Mouse (Mus musculus) liver, adult 2 months (tissue): ENCODE results near the gene Thap3. TPM values are rescaled to one million over a fixed set of nuclear protein-coding genes. Genes with fewer than 3 reads are reported as not detected.

ENCODE experiments used
- DNase-seq: peaks from one replicate; pipeline ENCODE4 v3.0.0-alpha.2; 2011; ENCODE audit warnings: low read depth, low spot score; ENCODE audit errors: extremely low read depth
- H3K27ac ChIP-seq: fragments of 200-500 bp; replicated peaks from 2 replicates; pipeline ENCODE4 v1.5.1; 2012; ENCODE audit warnings: low read depth, mild to moderate bottlenecking, control low read depth, inconsistent platforms, low read length; ENCODE audit not compliant: insufficient read depth
- H3K27me3 ChIP-seq: fragments of 200-500 bp; 2 replicates; pipeline ENCODE4 v1.6.1; 2012; ENCODE audit warnings: mild to moderate bottlenecking, moderate library complexity, low read length, inconsistent platforms; ENCODE audit not compliant: control insufficient read depth, insufficient read depth
- H3K36me3 ChIP-seq: fragments of 200-500 bp; 2 replicates; pipeline ENCODE4 v1.6.1; 2012; ENCODE audit warnings: low read length, inconsistent platforms; ENCODE audit not compliant: control insufficient read depth, insufficient read depth
- H3K4me1 ChIP-seq: fragments of 200-500 bp; 2 replicates; pipeline ENCODE4 v1.6.1; 2011; ENCODE audit warnings: low read length; ENCODE audit not compliant: control insufficient read depth, insufficient read depth
- H3K4me3 ChIP-seq: fragments of 200-500 bp; 2 replicates; pipeline ENCODE4 v1.5.1; 2011; ENCODE audit warnings: low read depth, mild to moderate bottlenecking, control low read depth, low read length, moderate library complexity; ENCODE audit not compliant: insufficient read depth
- H3K79me2 ChIP-seq: fragments of 200-500 bp; 2 replicates; pipeline ENCODE4 v1.6.1; 2012; ENCODE audit warnings: inconsistent platforms, mild to moderate bottlenecking, low read length, moderate library complexity; ENCODE audit not compliant: control insufficient read depth, insufficient read depth
- H3K9ac ChIP-seq: fragments of 200-500 bp; 2 replicates; pipeline ENCODE4 v1.6.1; 2012; ENCODE audit warnings: low read depth, mild to moderate bottlenecking, control low read depth, inconsistent platforms, low read length
- CTCF ChIP-seq: fragments of 200-500 bp; IDR thresholded peaks from 2 replicates; pipeline ENCODE4 v1.5.1; 2011; ENCODE audit warnings: low read depth, low read length, control low read depth
- POLR2A ChIP-seq: fragments of 200-500 bp; IDR thresholded peaks from 2 replicates; pipeline ENCODE4 v1.6.1; 2011; ENCODE audit warnings: low read length, control low read depth; ENCODE audit not compliant: insufficient read depth; ENCODE audit errors: extremely low read depth
- WGBS: fragments of 180-500 bp; shearing (Covaris S2); methylation state at CpG from one replicate; pipeline ENCODE4 v1.1.7; 2018; 5-methylcytosine and 5-hydroxymethylcytosine counted together
- polyA plus RNA-seq: library from polyadenylated mRNA; depleted of rRNA; stranded (reverse); fragments of >200 nt; gene quantifications from 2 replicates; pipeline ENCODE4 v1.2.3, GENCODE M21; 2012
- total RNA-seq: library from RNA; depleted of rRNA; stranded (reverse); fragments of >200 nt; gene quantifications from 2 replicates; pipeline ENCODE4 v1.2.3, GENCODE M21; 2014

The Thap3 gene
- total and polyA plus RNA-seq, 2 experiments, result 7.9 to 24.1 TPM

DNA sequence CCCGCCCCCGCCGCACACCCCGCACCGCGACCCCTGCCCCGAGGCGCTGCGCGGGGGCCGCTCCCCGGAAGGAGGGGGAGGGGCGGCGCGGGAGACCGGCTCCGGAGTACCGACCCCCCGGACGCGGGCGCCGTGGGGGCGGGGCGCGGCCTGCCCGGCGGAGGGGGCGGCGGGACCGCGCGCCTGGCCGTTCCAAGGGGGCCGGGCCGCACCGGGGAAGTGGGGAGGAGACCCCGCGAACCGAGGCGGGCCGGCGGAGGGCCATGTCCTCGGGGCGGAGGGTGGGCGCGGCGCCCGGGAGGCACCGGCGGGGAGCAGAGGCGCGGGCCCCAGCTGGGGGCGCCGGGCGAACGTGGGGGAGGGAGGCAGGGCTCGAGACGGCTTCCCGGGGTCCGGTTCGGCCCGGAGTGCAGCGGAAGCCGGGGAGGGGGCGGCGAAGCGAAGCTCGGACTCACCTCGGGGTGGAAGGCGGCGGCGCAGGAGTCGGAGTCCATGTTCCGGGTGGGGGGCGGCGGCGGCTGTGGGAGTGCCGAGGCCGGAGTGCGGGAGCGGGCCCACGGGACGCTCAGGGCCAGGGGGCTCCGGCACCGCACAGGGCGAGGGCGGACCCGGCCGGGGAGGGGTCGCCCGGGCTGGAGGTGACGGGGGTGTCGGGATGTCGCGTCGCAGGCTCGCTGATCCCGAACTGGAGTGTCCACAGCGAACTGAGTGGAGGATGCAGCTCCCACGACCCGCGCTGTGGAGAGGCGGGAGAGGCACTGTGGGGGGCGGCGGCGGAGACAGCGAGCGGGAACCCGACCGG is 6.8 kb upstream of the Thap3 start:
- Histone ChIP-seq H3K4me3 (peak overlapping the region; percentile 93), H3K9ac (peak overlapping the region; percentile 91), H3K4me1 (no peaks in the 10 kb centered on the region), H3K27ac (peak overlapping the region; percentile 37; the same call in 1 of the 2 replicates), H3K36me3 (no peaks in the 10 kb centered on the region; the same call in 1 of the 2 replicates), H3K79me2 (0 out of 2 replicates have a peak, but pooled peaks cover 7% of the 10 kb centered on the region), H3K27me3 (no peaks in the 10 kb centered on the region)
- DNase-seq, result no peak
- TF ChIP-seq POLR2A, result 0 out of 2 replicates have a peak, but pooled peaks have one; percentile 40
- TF ChIP-seq CTCF, result no peak
- whole genome bisulfite sequencing, result under 1% methylated on average over 80 of the region's 111 CpGs

DNA sequence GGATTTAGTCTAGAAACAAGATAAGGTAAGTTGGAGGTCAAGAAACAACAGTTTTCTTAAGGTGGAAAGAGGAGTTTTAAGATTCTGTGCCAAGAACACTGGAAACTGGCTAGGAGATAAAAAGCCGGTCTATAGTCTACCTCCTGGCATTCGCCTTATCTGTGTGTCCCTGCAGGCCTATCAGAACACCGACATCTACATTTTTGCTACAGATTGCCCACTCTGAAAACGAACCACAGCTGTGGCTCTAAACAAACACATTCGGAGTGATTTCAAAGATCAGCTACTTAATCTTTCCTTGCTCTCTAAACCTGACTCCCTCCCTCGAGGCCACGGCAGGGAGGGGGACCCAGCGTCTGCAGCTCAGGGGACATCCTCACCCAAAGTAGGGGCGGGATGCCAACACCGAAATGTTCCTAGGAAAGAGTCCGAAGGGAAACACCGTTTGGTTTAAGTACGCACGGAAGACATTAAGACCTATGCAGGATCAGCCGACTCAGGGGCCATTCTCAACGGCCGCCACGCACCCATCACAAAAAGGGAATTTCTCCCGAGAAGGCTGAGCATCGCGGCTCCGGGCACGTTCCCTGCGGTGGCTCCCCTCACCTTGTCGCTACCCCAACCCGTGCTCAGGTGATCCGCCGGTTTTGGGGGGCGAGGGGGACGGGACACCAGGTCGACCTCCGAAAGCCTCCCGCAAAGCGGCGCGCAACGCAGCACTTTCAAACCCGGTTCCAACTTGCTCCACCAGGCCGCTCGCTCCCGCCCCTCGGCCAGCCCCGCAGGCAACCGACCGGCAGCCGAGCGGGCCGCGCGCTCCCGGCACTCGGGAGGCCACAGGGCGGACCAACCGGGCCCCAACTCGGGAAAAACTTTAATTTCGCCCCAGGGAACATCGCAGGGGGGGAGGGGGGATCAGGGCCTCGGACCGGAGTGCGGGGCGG is 5.7 kb upstream of the Thap3 start:
- 13% methylated on average over 60 of the region's 61 CpGs for WGBS
- no peaks in the 10 kb centered on the region for H3K4me1 ChIP-seq
- H3K4me3 ChIP-seq, result peak overlapping the region; percentile 93
- H3K9ac ChIP-seq, result peak overlapping the region; percentile 91
- no peak for DNase-seq
- H3K36me3 ChIP-seq, result no peaks in the 10 kb centered on the region; the same call in 1 of the 2 replicates
- H3K79me2 ChIP-seq, result 0 out of 2 replicates have a peak, but pooled peaks cover 7% of the 10 kb centered on the region
- TF ChIP-seq POLR2A, result no peak
- no peak for TF ChIP-seq CTCF
- no peaks in the 10 kb centered on the region for H3K27me3 ChIP-seq
- H3K27ac ChIP-seq, result no peak overlapping the region

GRCm38 (mm10) chr4:151993035-151993434 is 4.2 kb upstream of the Thap3 start:
- Histone ChIP-seq H3K27ac (no peak overlapping the region), H3K9ac (no peak overlapping the region), H3K36me3 (no peaks in the 10 kb centered on the region; the same call in 1 of the 2 replicates), H3K4me1 (peaks cover 4% of the 10 kb centered on the region), H3K4me3 (no peak overlapping the region), H3K79me2 (peaks cover 14% of the 10 kb centered on the region; the same call in 1 of the 2 replicates), H3K27me3 (no peaks in the 10 kb centered on the region)
- WGBS, result 29% methylated on average over 6 of the region's 6 CpGs
- TF ChIP-seq POLR2A (no peak), CTCF (no peak)
- no peak for DNase-seq

GRCm38 (mm10) chr4:151992091-151992490 is 3.3 kb upstream of the Thap3 start:
- Histone ChIP-seq H3K9ac (no peak overlapping the region), H3K27me3 (no peaks in the 10 kb centered on the region), H3K4me1 (peaks cover 7% of the 10 kb centered on the region), H3K36me3 (no peaks in the 10 kb centered on the region; the same call in 1 of the 2 replicates), H3K27ac (no peak overlapping the region), H3K4me3 (no peak overlapping the region), H3K79me2 (peaks cover 16% of the 10 kb centered on the region; the same call in 1 of the 2 replicates)
- 95% methylated on average over 9 of the region's 9 CpGs for WGBS
- no peak for DNase-seq
- no peak for TF ChIP-seq POLR2A
- TF ChIP-seq CTCF, result no peak

DNA sequence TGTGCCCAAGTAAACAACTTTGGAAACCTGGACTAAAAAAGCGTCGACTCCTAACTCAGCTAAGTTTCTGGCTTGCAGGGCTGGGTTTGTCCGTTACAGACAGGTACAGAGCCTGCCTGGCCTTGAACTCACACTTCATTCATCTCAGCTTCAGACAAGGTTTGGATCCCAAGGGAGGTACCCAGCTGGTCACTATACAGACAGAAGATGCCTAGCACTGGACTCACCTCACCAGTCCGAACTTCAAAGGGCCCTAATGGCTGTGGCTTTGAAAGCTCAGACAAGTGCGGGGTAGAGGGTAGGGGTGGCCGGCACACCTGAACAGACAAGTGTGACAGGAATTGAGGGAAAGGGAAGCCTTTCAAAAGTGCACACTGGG is 302 bp upstream of the Thap3 start:
- Histone ChIP-seq H3K27me3 (no peaks in the 10 kb centered on the region), H3K9ac (peak overlapping the region; percentile 91), H3K79me2 (peaks cover 10% of the 10 kb centered on the region; the same call in 1 of the 2 replicates), H3K36me3 (no peaks in the 10 kb centered on the region; the same call in 1 of the 2 replicates), H3K4me1 (peaks cover 7% of the 10 kb centered on the region), H3K27ac (peak overlapping the region; percentile 34; the same call in 1 of the 2 replicates), H3K4me3 (peak overlapping the region; percentile 92)
- TF ChIP-seq CTCF, result no peak
- DNase-seq, result no peak
- WGBS, result 42% methylated on average over 6 of the region's 6 CpGs
